Mouse (Mus musculus): ENCODE measurements at regions not wholly inside any gene's neighbourhood (a gene's known extent, or its start where the extent isn't known, plus 50 kb on each side); places are given as distances from the start of the nearest gene placed in this dataset.

- TF ChIP-seq CTCF (IDR thresholded peaks at IDR 0.05) (peak; percentile 18; the same call in 1 of the 2 replicates), EP300 (IDR thresholded peaks at IDR 0.05; ENCODE audit: insufficient read depth, low read depth, low read length) (peak; percentile 86), POLR2A (IDR thresholded peaks at IDR 0.05; ENCODE audit: insufficient read depth, low read depth, low read length) (0 out of 2 replicates have a peak, but pooled peaks have one; percentile 41)
- H3K9ac ChIP-seq (ENCODE audit: low read depth, low read length) = no peak overlapping the region
- 37% methylated on average over 9 of the region's 9 CpGs for WGBS
- H3K4me1 ChIP-seq (ENCODE audit: control insufficient read depth, insufficient read depth, low read length) = peaks cover 10% of the 10 kb centered on the region
- intact Hi-C loops (cut with DNase I) = no loop called here
- H3K27ac ChIP-seq = peak overlapping the region; percentile 62
- no peak overlapping the region for H3K4me3 ChIP-seq
- H3K27me3 ChIP-seq (ENCODE audit: control insufficient read depth, insufficient read depth, low read length) = no peaks in the 10 kb centered on the region
- DNase-seq = peak; percentile 50 to 53
- H3K79me2 ChIP-seq (replicated peaks; ENCODE audit: control insufficient read depth, insufficient read depth, low read length) = no peaks in the 10 kb centered on the region
- 0 out of 2 replicates have a peak, but pooled peaks cover 2% of the 10 kb centered on the region for H3K36me3 ChIP-seq (ENCODE audit: control insufficient read depth, insufficient read depth, low read length)
Measured at GRCm38 (mm10) chr8:126797571-126798334, 147.9 kb downstream of the Tomm20 start.

GRCm38 (mm10) chr8:126793657-126794056 is 152.0 kb downstream of the Tomm20 start:
- H3K27ac ChIP-seq = no peak overlapping the region
- 68% methylated on average over 3 of the region's 3 CpGs for WGBS
- intact Hi-C loops (cut with DNase I) = no loop called here
- H3K4me1 ChIP-seq (ENCODE audit: control insufficient read depth, insufficient read depth, low read length) = peaks cover 14% of the 10 kb centered on the region
- H3K27me3 ChIP-seq (ENCODE audit: control insufficient read depth, insufficient read depth, low read length) = no peaks in the 10 kb centered on the region
- no peak overlapping the region for H3K9ac ChIP-seq (ENCODE audit: low read depth, low read length)
- H3K79me2 ChIP-seq (replicated peaks; ENCODE audit: control insufficient read depth, insufficient read depth, low read length) = no peaks in the 10 kb centered on the region
- TF ChIP-seq POLR2A (IDR thresholded peaks at IDR 0.05; ENCODE audit: insufficient read depth, low read depth, low read length) (no peak), CTCF (IDR thresholded peaks at IDR 0.05) (no peak), EP300 (IDR thresholded peaks at IDR 0.05; ENCODE audit: insufficient read depth, low read depth, low read length) (no peak)
- H3K36me3 ChIP-seq (ENCODE audit: control insufficient read depth, insufficient read depth, low read length) = 0 out of 2 replicates have a peak, but pooled peaks cover 2% of the 10 kb centered on the region
- no peak for DNase-seq
- H3K4me3 ChIP-seq = no peak overlapping the region

- WGBS = 88% methylated on average over 4 of the region's 4 CpGs
- DNase-seq = no peak
- intact Hi-C loops (cut with DNase I) = no loop called here
Measured at GRCm38 (mm10) chr8:126791069-126791468, 154.6 kb downstream of the Tomm20 start.

GRCm38 (mm10) chr8:126790214-126790613 is 155.4 kb downstream of the Tomm20 start:
- DNase-seq = peak in 1 of 2 experiments; percentile 42
- Histone ChIP-seq H3K4me1 (ENCODE audit: control insufficient read depth, insufficient read depth, low read length) (peaks cover 10% of the 10 kb centered on the region), H3K4me3 (no peak overlapping the region), H3K27me3 (ENCODE audit: control insufficient read depth, insufficient read depth, low read length) (no peaks in the 10 kb centered on the region), H3K36me3 (ENCODE audit: control insufficient read depth, insufficient read depth, low read length) (no peaks in the 10 kb centered on the region), H3K27ac (no peak overlapping the region; the same call in 1 of the 2 replicates), H3K79me2 (replicated peaks; ENCODE audit: control insufficient read depth, insufficient read depth, low read length) (no peaks in the 10 kb centered on the region), H3K9ac (ENCODE audit: low read depth, low read length) (no peak overlapping the region)
- no peak for TF ChIP-seq CTCF (IDR thresholded peaks at IDR 0.05)
- TF ChIP-seq EP300 (IDR thresholded peaks at IDR 0.05; ENCODE audit: insufficient read depth, low read depth, low read length) = no peak
- no peak for TF ChIP-seq POLR2A (IDR thresholded peaks at IDR 0.05; ENCODE audit: insufficient read depth, low read depth, low read length)
- WGBS = 92% methylated on average over 9 of the region's 9 CpGs
- intact Hi-C loops (cut with DNase I) = no loop called here

More at GRCm38 (mm10) chr8:126791069-126791468, 154.6 kb downstream of the Tomm20 start:
- Histone ChIP-seq H3K27me3 (ENCODE audit: control insufficient read depth, insufficient read depth, low read length) (no peaks in the 10 kb centered on the region), H3K36me3 (ENCODE audit: control insufficient read depth, insufficient read depth, low read length) (no peaks in the 10 kb centered on the region), H3K4me1 (ENCODE audit: control insufficient read depth, insufficient read depth, low read length) (peaks cover 10% of the 10 kb centered on the region), H3K9ac (ENCODE audit: low read depth, low read length) (no peak overlapping the region), H3K79me2 (replicated peaks; ENCODE audit: control insufficient read depth, insufficient read depth, low read length) (no peaks in the 10 kb centered on the region), H3K27ac (no peak overlapping the region), H3K4me3 (no peak overlapping the region)
- TF ChIP-seq EP300 (IDR thresholded peaks at IDR 0.05; ENCODE audit: insufficient read depth, low read depth, low read length) (no peak), POLR2A (IDR thresholded peaks at IDR 0.05; ENCODE audit: insufficient read depth, low read depth, low read length) (no peak), CTCF (IDR thresholded peaks at IDR 0.05) (no peak)

- no peak for DNase-seq
- Histone ChIP-seq H3K79me2 (replicated peaks; ENCODE audit: control insufficient read depth, insufficient read depth, low read length) (no peaks in the 10 kb centered on the region), H3K9ac (ENCODE audit: low read depth, low read length) (no peak overlapping the region), H3K4me3 (no peak overlapping the region), H3K27ac (peak overlapping the region; percentile 54), H3K36me3 (ENCODE audit: control insufficient read depth, insufficient read depth, low read length) (no peaks in the 10 kb centered on the region), H3K4me1 (ENCODE audit: control insufficient read depth, insufficient read depth, low read length) (peaks cover 19% of the 10 kb centered on the region), H3K27me3 (ENCODE audit: control insufficient read depth, insufficient read depth, low read length) (no peaks in the 10 kb centered on the region)
- intact Hi-C loops (cut with DNase I) = loop anchor here (2.0 to 5.0 kb wide), 3 partner anchors 38 to 122 kb away; no protein-coding TSS in a partner anchor
- 35% methylated on average over 4 of the region's 4 CpGs for WGBS
- TF ChIP-seq POLR2A (IDR thresholded peaks at IDR 0.05; ENCODE audit: insufficient read depth, low read depth, low read length) (no peak), CTCF (IDR thresholded peaks at IDR 0.05) (no peak), EP300 (IDR thresholded peaks at IDR 0.05; ENCODE audit: insufficient read depth, low read depth, low read length) (0 out of 2 replicates have a peak, but pooled peaks have one; percentile 13)
Measured at GRCm38 (mm10) chr8:126789076-126789475, 156.6 kb downstream of the Tomm20 start.

- TF ChIP-seq EP300 (IDR thresholded peaks at IDR 0.05; ENCODE audit: insufficient read depth, low read depth, low read length) (0 out of 2 replicates have a peak, but pooled peaks have one; percentile 58), CTCF (IDR thresholded peaks at IDR 0.05) (no peak), POLR2A (IDR thresholded peaks at IDR 0.05; ENCODE audit: insufficient read depth, low read depth, low read length) (no peak)
- WGBS = 35% methylated on average over 4 of the region's 4 CpGs
- H3K4me3 ChIP-seq = no peak overlapping the region
- no peaks in the 10 kb centered on the region for H3K79me2 ChIP-seq (replicated peaks; ENCODE audit: control insufficient read depth, insufficient read depth, low read length)
- intact Hi-C loops (cut with DNase I) = loop anchor here (2.0 to 5.0 kb wide), 3 partner anchors 38 to 121 kb away; no protein-coding TSS in a partner anchor
- peak in 1 of 2 experiments; percentile 45 for DNase-seq
- H3K27me3 ChIP-seq (ENCODE audit: control insufficient read depth, insufficient read depth, low read length) = no peaks in the 10 kb centered on the region
- H3K36me3 ChIP-seq (ENCODE audit: control insufficient read depth, insufficient read depth, low read length) = no peaks in the 10 kb centered on the region
- peak overlapping the region; percentile 55 for H3K27ac ChIP-seq
- H3K4me1 ChIP-seq (ENCODE audit: control insufficient read depth, insufficient read depth, low read length) = peaks cover 21% of the 10 kb centered on the region
- no peak overlapping the region for H3K9ac ChIP-seq (ENCODE audit: low read depth, low read length)
Measured at GRCm38 (mm10) chr8:126788669-126789068, 157.0 kb downstream of the Tomm20 start.

Measured in heart, adult 2 months (tissue).